Mouse (Mus musculus) liver, embryonic 13.5 days (tissue): ENCODE results near the gene Hist1h4k. TPM values are rescaled to one million over a fixed set of nuclear protein-coding genes. Genes with fewer than 3 reads are reported as not detected.
"Not testable (repeated sequence)": the region's sequence is repeated elsewhere in the genome, so short reads cannot be mapped to it uniquely, and the experiment has no call there.

Source experiments
- ATAC-seq: fragments of 200-750 bp; cut with Nextera tagmentation; 2 replicates; pipeline ENCODE4 v1.8.0; 2017; ENCODE audit warnings: low read depth, mild to moderate bottlenecking, moderate number of reproducible peaks, moderate library complexity
- DNase-seq: peaks from one replicate; pipeline ENCODE4 v3.0.0; 2022
- H3K27ac ChIP-seq: fragments of 300-500 bp; sonication (generic); 2 replicates; pipeline ENCODE4 v1.5.1; 2015; ENCODE audit warnings: moderate library complexity, mild to moderate bottlenecking, inconsistent platforms
- H3K27me3 ChIP-seq: fragments of 300-500 bp; sonication (generic); 2 replicates; pipeline ENCODE4 v1.6.1; 2015; ENCODE audit warnings: mild to moderate bottlenecking, inconsistent platforms
- H3K36me3 ChIP-seq: fragments of 300-500 bp; sonication (generic); 2 replicates; pipeline ENCODE4 v1.6.1; 2015; ENCODE audit warnings: mild to moderate bottlenecking, inconsistent platforms
- H3K4me1 ChIP-seq: fragments of 300-500 bp; sonication (generic); replicated peaks from 2 replicates; pipeline ENCODE4 v1.6.1; 2015; ENCODE audit warnings: inconsistent platforms
- H3K4me2 ChIP-seq: fragments of 300-500 bp; sonication (generic); 2 replicates; pipeline ENCODE4 v1.6.1; 2015; ENCODE audit warnings: inconsistent platforms, mild to moderate bottlenecking, moderate library complexity
- H3K4me3 ChIP-seq: fragments of 300-500 bp; sonication (generic); replicated peaks from 2 replicates; pipeline ENCODE4 v1.5.1; 2015; ENCODE audit warnings: mild to moderate bottlenecking, inconsistent platforms
- H3K9ac ChIP-seq: fragments of 300-500 bp; sonication (generic); 2 replicates; pipeline ENCODE4 v1.6.1; 2015; ENCODE audit warnings: mild to moderate bottlenecking, inconsistent platforms
- H3K9me3 ChIP-seq: fragments of 300-500 bp; sonication (generic); replicated peaks from 2 replicates; pipeline ENCODE4 v1.6.1; 2016; ENCODE audit warnings: inconsistent platforms
- WGBS: fragments of 180-500 bp; shearing (Covaris S2); methylation state at CpG from one replicate; pipeline ENCODE4 v1.1.7; 2015; ENCODE audit not compliant: insufficient replicate concordance; 5-methylcytosine and 5-hydroxymethylcytosine counted together
- microRNA-seq: library from miRNA; unstranded; fragments of <30 nt; microRNA quantifications from one replicate; pipeline ENCODE4, GENCODE M21; 2016
- polyA plus RNA-seq: library from polyadenylated mRNA; unstranded; fragments of >200 nt; fragmentation: Nextera tagmentation; extraction: Ambion mirVana; gene quantifications from 2 replicates; pipeline ENCODE4 v1.2.1, GENCODE M21; 2015

The Hist1h4k gene
- polyA plus RNA-seq, 1 experiment from 2014 or later, result 5.6 TPM

GRCm38 (mm10) chr13:21715864-21716539 lies 34.3 kb downstream of the Hist1h4k start, which contains the start of the genes Hist1h2bl and Hist1h2ai:
TSS of gene Hist1h2bl (minus strand) at chr13:21716143.
TSS of gene Hist1h2ai (plus strand) at chr13:21716422.
- peak within 1 kb of the TSS; percentile 99 for H3K27ac ChIP-seq
- not testable (repeated sequence) for H3K27me3 ChIP-seq, H3K36me3 ChIP-seq, H3K9me3 ChIP-seq
- ATAC-seq (peak; percentile 84), DNase-seq (peak; percentile 91)
- H3K4me2 ChIP-seq, result peak within 1 kb of the TSS; percentile 86
- WGBS, result under 1% methylated on average over 32 of the region's 50 CpGs
- peak within 1 kb of the TSS; percentile 88 for H3K9ac ChIP-seq
- H3K4me3 ChIP-seq, result peak within 1 kb of the TSS; percentile 63
- H3K4me1 ChIP-seq, result peaks cover 63% of the 10 kb centered on the region

GRCm38 (mm10) chr13:21715131-21715863 lies 35.0 kb downstream of the Hist1h4k start:
- no peak for DNase-seq

GRCm38 (mm10) chr13:21714725-21715124 lies 35.6 kb downstream of the Hist1h4k start:
- Histone ChIP-seq H3K4me2 (peak overlapping the region; percentile 86), H3K27ac (peak overlapping the region; percentile 99), H3K9me3 (no peaks in the 10 kb centered on the region), H3K36me3 (no peaks in the 10 kb centered on the region), H3K4me3 (peak overlapping the region; percentile 63), H3K4me1 (peaks cover 51% of the 10 kb centered on the region), H3K9ac (peak overlapping the region; percentile 88), H3K27me3 (no peaks in the 10 kb centered on the region)
- under 1% methylated on average over 7 of the region's 7 CpGs for WGBS
- ATAC-seq (no peak), DNase-seq (peak; percentile 62)

More at GRCm38 (mm10) chr13:21715131-21715863, 35.0 kb downstream of the Hist1h4k start:
- Histone ChIP-seq H3K9ac (peak overlapping the region; percentile 88), H3K4me3 (peak overlapping the region; percentile 63), H3K36me3 (no peaks in the 10 kb centered on the region), H3K27ac (peak overlapping the region; percentile 99), H3K27me3 (no peaks in the 10 kb centered on the region), H3K4me2 (peak overlapping the region; percentile 86), H3K4me1 (peaks cover 57% of the 10 kb centered on the region), H3K9me3 (no peaks in the 10 kb centered on the region)
- under 1% methylated on average over 22 of the region's 22 CpGs for WGBS
- ATAC-seq, result 0 out of 2 replicates have a peak, but pooled peaks have one; percentile 0

- H3K4me2 ChIP-seq, result peak overlapping the region; percentile 86
- H3K36me3 ChIP-seq, result no peaks in the 10 kb centered on the region
- peak overlapping the region; percentile 76 for H3K9ac ChIP-seq
- no peaks in the 10 kb centered on the region for H3K27me3 ChIP-seq
- H3K4me1 ChIP-seq, result peaks cover 32% of the 10 kb centered on the region
- ATAC-seq (no peak), DNase-seq (peak; percentile 15)
- peak overlapping the region; percentile 50 for H3K27ac ChIP-seq
- no peaks in the 10 kb centered on the region for H3K9me3 ChIP-seq
- peak overlapping the region; percentile 66 for H3K4me3 ChIP-seq
- 23% methylated on average over 4 of the region's 4 CpGs for WGBS
Measured at GRCm38 (mm10) chr13:21711698-21712097, 38.6 kb downstream of the Hist1h4k start.

- Histone ChIP-seq H3K4me1 (peaks cover 31% of the 10 kb centered on the region), H3K27me3 (no peaks in the 10 kb centered on the region), H3K27ac (peak overlapping the region; percentile 43; the same call in 1 of the 2 replicates), H3K4me3 (peak overlapping the region; percentile 66), H3K4me2 (peak overlapping the region; percentile 86), H3K9ac (peak overlapping the region; percentile 76), H3K9me3 (no peaks in the 10 kb centered on the region), H3K36me3 (no peaks in the 10 kb centered on the region)
- WGBS, result 1% methylated on average over 22 of the region's 22 CpGs
- DNase-seq (peak; percentile 72), ATAC-seq (peak; percentile 60)
Measured at GRCm38 (mm10) chr13:21710821-21711525, 39.3 kb downstream of the Hist1h4k start.

GRCm38 (mm10) chr13:21710031-21710711 lies 40.1 kb downstream of the Hist1h4k start:
- Histone ChIP-seq H3K9me3 (no peaks in the 10 kb centered on the region), H3K4me2 (peak overlapping the region; percentile 62), H3K9ac (peak overlapping the region; percentile 79), H3K36me3 (no peaks in the 10 kb centered on the region), H3K4me3 (peak overlapping the region; percentile 71), H3K27me3 (no peaks in the 10 kb centered on the region), H3K27ac (peak overlapping the region; percentile 80), H3K4me1 (peaks cover 27% of the 10 kb centered on the region)
- ATAC-seq (peak; percentile 70), DNase-seq (peak; percentile 83)
- WGBS, result under 1% methylated on average over 32 of the region's 32 CpGs

- no peaks in the 10 kb centered on the region for H3K27me3 ChIP-seq
- peaks cover 7% of the 10 kb centered on the region for H3K4me1 ChIP-seq
- no peak for ATAC-seq
- WGBS, result 56% methylated on average over 4 of the region's 4 CpGs
- H3K9ac ChIP-seq, result no peak overlapping the region
- no peak overlapping the region for H3K4me2 ChIP-seq
- H3K9me3 ChIP-seq, result no peaks in the 10 kb centered on the region
- no peak for DNase-seq
- H3K4me3 ChIP-seq, result no peak overlapping the region
- H3K27ac ChIP-seq, result no peak overlapping the region
- H3K36me3 ChIP-seq, result no peaks in the 10 kb centered on the region
Measured at GRCm38 (mm10) chr13:21706669-21707068, 43.6 kb downstream of the Hist1h4k start.

Small RNA genes lying within 50 kb of the gene (microRNA-seq; reads per million reads assigned to microRNA genes)
- gene Gm44346, result not detected
- gene Gm44357, result not detected
- gene Gm44367, result not detected
- gene Gm44454, result 1.5 reads per million

Other genes starting within 250 kb of the Hist1h4k start
- 6.6 and 7.4 TPM in 2 replicates for gene Gm11273, start 249.1 kb downstream of the Hist1h4k start, polyA plus RNA-seq
- gene Zkscan8, start 219.4 kb downstream of the Hist1h4k start, polyA plus RNA-seq, result 1.1 and 1.2 TPM in 2 replicates
- not detected in 2 replicates for gene Olfr1366, start 207.7 kb downstream of the Hist1h4k start, polyA plus RNA-seq
- not detected in 2 replicates for gene Olfr1535, start 190.6 kb downstream of the Hist1h4k start, polyA plus RNA-seq
- gene Olfr1364, start 168.7 kb downstream of the Hist1h4k start, polyA plus RNA-seq, result not detected in 2 replicates
- not detected in 2 replicates for gene Olfr1362, start 136.5 kb downstream of the Hist1h4k start, polyA plus RNA-seq
- gene Olfr11, start 108.0 kb downstream of the Hist1h4k start, polyA plus RNA-seq, result not detected in 2 replicates
- gene Olfr1361, start 87.1 kb downstream of the Hist1h4k start, polyA plus RNA-seq, result not detected in 2 replicates
- not detected in 2 replicates for gene Olfr1360, start 73.1 kb downstream of the Hist1h4k start, polyA plus RNA-seq
- not detected in 2 replicates for gene Olfr1359, start 52.4 kb downstream of the Hist1h4k start, polyA plus RNA-seq
- 1.8 and 3.0 TPM in 2 replicates for gene Hist1h2bl, start 34.4 kb downstream of the Hist1h4k start, polyA plus RNA-seq
- 15.6 and 39.6 TPM in 2 replicates for gene Hist1h2ai, start 34.1 kb downstream of the Hist1h4k start, polyA plus RNA-seq
- 5.8 and 11.7 TPM in 2 replicates for gene Hist1h3h, start 32.8 kb downstream of the Hist1h4k start, polyA plus RNA-seq
- 4.3 and 8.6 TPM in 2 replicates for gene Hist1h2bm, start 28.5 kb downstream of the Hist1h4k start, polyA plus RNA-seq
- gene Hist1h4j, start 15.4 kb downstream of the Hist1h4k start, polyA plus RNA-seq, result 0.41 and 0.81 TPM in 2 replicates
- 30.8 and 91.0 TPM in 2 replicates for gene Hist1h2ak, start 3.3 kb upstream of the Hist1h4k start, polyA plus RNA-seq
- gene Hist1h2bn, start 3.6 kb upstream of the Hist1h4k start, polyA plus RNA-seq, result 4.4 and 14.4 TPM in 2 replicates
- 37.3 and 37.6 TPM in 2 replicates for gene Hist1h1b, start 30.1 kb upstream of the Hist1h4k start, polyA plus RNA-seq
- gene Hist1h3i, start 32.9 kb upstream of the Hist1h4k start, polyA plus RNA-seq, result 164 and 194 TPM in 2 replicates
- 5.8 and 15.9 TPM in 2 replicates for gene Hist1h2an, start 36.7 kb upstream of the Hist1h4k start, polyA plus RNA-seq
- gene Hist1h2bp, start 37.0 kb upstream of the Hist1h4k start, polyA plus RNA-seq, result 2.8 and 3.8 TPM in 2 replicates
- 22.0 and 34.4 TPM in 2 replicates for gene Hist1h2bq, start 59.7 kb upstream of the Hist1h4k start, polyA plus RNA-seq
- 1.4 and 1.6 TPM in 2 replicates for gene Hist1h2ao, start 60.0 kb upstream of the Hist1h4k start, polyA plus RNA-seq
- not detected in 2 replicates for gene Hist1h4m, start 61.2 kb upstream of the Hist1h4k start, polyA plus RNA-seq
- 14.8 and 21.6 TPM in 2 replicates for gene Hist1h4n, start 81.7 kb upstream of the Hist1h4k start, polyA plus RNA-seq
- gene Hist1h2ap, start 83.0 kb upstream of the Hist1h4k start, polyA plus RNA-seq, result 4,833 and 5,264 TPM in 2 replicates
- gene Hist1h2br, start 83.2 kb upstream of the Hist1h4k start, polyA plus RNA-seq, result 22.5 and 35.7 TPM in 2 replicates
- gene Zfp184, start 194.6 kb upstream of the Hist1h4k start, polyA plus RNA-seq, result 0.89 and 1.0 TPM in 2 replicates
- not detected in 2 replicates for gene Pom121l2, start 230.7 kb upstream of the Hist1h4k start, polyA plus RNA-seq